Mouse (Mus musculus) lung, embryonic 14.5 days (tissue): Measurements from ENCODE around the gene Pcgf6. TPM values are rescaled to one million over a fixed set of nuclear protein-coding genes. Genes with fewer than 3 reads are reported as not detected.

Experiments
- ATAC-seq: fragments of 200-750 bp; cut with Nextera tagmentation; 2 replicates; pipeline ENCODE4 v1.8.0; 2017; ENCODE audit warnings: mild to moderate bottlenecking, moderate TSS enrichment, moderate library complexity; ENCODE audit not compliant: insufficient read depth
- DNase-seq: peaks from one replicate; pipeline ENCODE4 v3.0.0-alpha.2; 2015
- H3K27ac ChIP-seq: fragments of 300-500 bp; sonication (generic); 2 replicates; pipeline ENCODE4 v1.5.1; 2014; ENCODE audit warnings: low read depth, mild to moderate bottlenecking, moderate library complexity
- H3K27me3 ChIP-seq: fragments of 300-500 bp; sonication (generic); 2 replicates; pipeline ENCODE4 v1.6.1; 2014; ENCODE audit warnings: low read length, control low read depth; ENCODE audit not compliant: insufficient read depth
- H3K36me3 ChIP-seq: fragments of 300-500 bp; sonication (generic); 2 replicates; pipeline ENCODE4 v1.6.1; 2014; ENCODE audit warnings: control low read depth; ENCODE audit not compliant: insufficient read depth
- H3K4me1 ChIP-seq: fragments of 300-500 bp; sonication (generic); 2 replicates; pipeline ENCODE4 v1.6.1; 2014; ENCODE audit warnings: antibody characterized with exemption, control low read depth; ENCODE audit not compliant: insufficient read depth
- H3K4me2 ChIP-seq: fragments of 300-500 bp; sonication (generic); 2 replicates; pipeline ENCODE4 v1.6.1; 2014; ENCODE audit warnings: mild to moderate bottlenecking
- H3K4me3 ChIP-seq: fragments of 300-500 bp; sonication (generic); 2 replicates; pipeline ENCODE4 v1.5.1; 2014; ENCODE audit warnings: low read depth, low read length
- H3K9ac ChIP-seq: fragments of 300-500 bp; sonication (generic); 2 replicates; pipeline ENCODE4 v1.6.1; 2014
- H3K9me3 ChIP-seq: fragments of 300-500 bp; sonication (generic); 2 replicates; pipeline ENCODE4 v1.6.1; 2016; ENCODE audit warnings: low read depth, low read length, control low read depth
- CTCF ChIP-seq: IDR thresholded peaks from 2 replicates; pipeline ENCODE4 v1.5.1; 2016; ENCODE audit warnings: antibody characterized with exemption, low read depth
- whole genome bisulfite sequencing: fragments of 180-500 bp; shearing (Covaris S2); extraction: QIAGEN DNeasy Blood & Tissue Kit; methylation state at CpG from one replicate; pipeline ENCODE4 v1.1.7; 2014; 5-methylcytosine and 5-hydroxymethylcytosine counted together
- polyA plus RNA-seq: library from polyadenylated mRNA; unstranded; fragments of >200 nt; fragmentation: Nextera tagmentation; extraction: Ambion mirVana; gene quantifications from 2 replicates; pipeline ENCODE4 v1.2.1, GENCODE M21; 2014

Gene Pcgf6
- 22.8 and 26.7 TPM in 2 replicates for polyA plus RNA-seq

GRCm38 (mm10) chr19:47050271-47051032, at the start of gene Pcgf6:
Pcgf6 (minus strand) TSS chr19:47050906.
- H3K9ac ChIP-seq: peak within 1 kb of the TSS; percentile 82
- H3K4me1 ChIP-seq: peaks cover 6% of the 10 kb centered on the region; the same call in 1 of the 2 replicates
- peak within 1 kb of the TSS; percentile 86 for H3K4me2 ChIP-seq
- ATAC-seq: peak; percentile 88
- peak within 1 kb of the TSS; percentile 90 for H3K27ac ChIP-seq
- H3K9me3 ChIP-seq: no peaks in the 10 kb centered on the region
- under 1% methylated on average over 75 of the region's 75 CpGs for WGBS
- no peaks in the 10 kb centered on the region for H3K27me3 ChIP-seq
- DNase-seq: peak; percentile 85
- no peak for TF ChIP-seq CTCF
- H3K36me3 ChIP-seq: peaks cover 24% of the 10 kb centered on the region
- peak within 1 kb of the TSS; percentile 86 for H3K4me3 ChIP-seq

- under 1% methylated on average over 56 of the region's 56 CpGs for WGBS
- peaks cover 38% of the 10 kb centered on the region for H3K36me3 ChIP-seq
- TF ChIP-seq CTCF: no peak
Measured at GRCm38 (mm10) chr19:47090550-47091156, 39.9 kb upstream of the Pcgf6 start, which contains the start of the genes Usmg5 and Pdcd11. Usmg5 (minus strand) TSS chr19:47090647. Pdcd11 (plus strand) TSS chr19:47090768.

GRCm38 (mm10) chr19:47089718-47090525, 39.2 kb upstream of the Pcgf6 start:
- H3K4me2 ChIP-seq: peak overlapping the region; percentile 76
- DNase-seq: no peak
- H3K4me1 ChIP-seq: peaks cover 4% of the 10 kb centered on the region; the same call in 1 of the 2 replicates
- H3K27me3 ChIP-seq: no peaks in the 10 kb centered on the region
- TF ChIP-seq CTCF: no peak
- peaks cover 38% of the 10 kb centered on the region for H3K36me3 ChIP-seq
- ATAC-seq: peak; percentile 75
- peak overlapping the region; percentile 98 for H3K4me3 ChIP-seq
- no peaks in the 10 kb centered on the region for H3K9me3 ChIP-seq
- peak overlapping the region; percentile 79 for H3K27ac ChIP-seq
- peak overlapping the region; percentile 98 for H3K9ac ChIP-seq
- 2% methylated on average over 36 of the region's 36 CpGs for WGBS

More at GRCm38 (mm10) chr19:47090550-47091156, 39.9 kb upstream of the Pcgf6 start, which contains the start of the genes Usmg5 and Pdcd11:
- DNase-seq (peak; percentile 98), ATAC-seq (peak; percentile 99)
- H3K27ac ChIP-seq: peak within 1 kb of the TSS; percentile 79
- H3K9ac ChIP-seq: peak within 1 kb of the TSS; percentile 98
- no peaks in the 10 kb centered on the region for H3K9me3 ChIP-seq
- peak within 1 kb of the TSS; percentile 80 for H3K4me2 ChIP-seq
- H3K27me3 ChIP-seq: no peaks in the 10 kb centered on the region
- peaks cover 4% of the 10 kb centered on the region; the same call in 1 of the 2 replicates for H3K4me1 ChIP-seq
- H3K4me3 ChIP-seq: peak within 1 kb of the TSS; percentile 98

- H3K4me3 ChIP-seq: no peak overlapping the region
- H3K4me2 ChIP-seq: no peak overlapping the region
- H3K27ac ChIP-seq: no peak overlapping the region
- H3K4me1 ChIP-seq: peaks cover 4% of the 10 kb centered on the region; the same call in 1 of the 2 replicates
- peaks cover 42% of the 10 kb centered on the region for H3K36me3 ChIP-seq
- 86% methylated on average over 3 of the region's 3 CpGs for WGBS
- H3K9me3 ChIP-seq: no peaks in the 10 kb centered on the region
- no peak for TF ChIP-seq CTCF
- DNase-seq: no peak
- H3K9ac ChIP-seq: no peak overlapping the region
- no peaks in the 10 kb centered on the region for H3K27me3 ChIP-seq
- ATAC-seq: no peak
Measured at GRCm38 (mm10) chr19:47088226-47088625, 37.5 kb upstream of the Pcgf6 start.

- TF ChIP-seq CTCF: no peak; the same call in 1 of the 2 replicates
- peak overlapping the region; percentile 88 for H3K27ac ChIP-seq
- peak overlapping the region; percentile 99 for H3K4me3 ChIP-seq
- no peaks in the 10 kb centered on the region for H3K9me3 ChIP-seq
- peak overlapping the region; percentile 88 for H3K9ac ChIP-seq
- 0% methylated on average over 62 of the region's 72 CpGs for WGBS
- H3K4me1 ChIP-seq: peaks cover 3% of the 10 kb centered on the region; the same call in 1 of the 2 replicates
- peaks cover 24% of the 10 kb centered on the region for H3K36me3 ChIP-seq
- ATAC-seq (peak; percentile 95), DNase-seq (peak; percentile 93)
- H3K27me3 ChIP-seq: no peaks in the 10 kb centered on the region
- H3K4me2 ChIP-seq: peak overlapping the region; percentile 80
Measured at GRCm38 (mm10) chr19:47067924-47068611, 17.4 kb upstream of the Pcgf6 start.
